ENCODE assay signal across 8 mouse cellular contexts in genomic region chr3:88624951-88625350, GRCm38 (mm10). TPM values are rescaled to one million over a fixed set of nuclear protein-coding genes. Genes with fewer than 3 reads are reported as not detected.
DNase-seq lines count a peak whose midpoint lies in the region; ATAC-seq and TF ChIP-seq lines count a peak whose summit lies in the region.

No protein-coding gene starts in this region.

- peak overlapping the region; percentile 82 for H3K4me3 ChIP-seq in forebrain, embryonic 10.5 days
- H3K4me3 ChIP-seq in intestine, embryonic 15.5 days (replicated peaks) = no peak overlapping the region
- peak overlapping the region; percentile 8; the same call in 1 of the 2 replicates for H3K4me3 ChIP-seq in olfactory bulb, adult 2 months (ENCODE audit: insufficient read depth, low read depth, low read length)

- DNase-seq in cerebellum, postnatal 25 days = peak; percentile 36 to 43
- DNase-seq in cerebellum, postnatal 36 days = no peak
- peak; percentile 72 for DNase-seq in 3134 (ENCODE audit: extremely low read depth, insufficient read length, low spot score)
- no peak for DNase-seq in forebrain, embryonic 10.5 days (ENCODE audit: extremely low spot score, low spot score)
- no peak for DNase-seq in natural killer cell, adult 2 months (ENCODE audit: low spot score in 2 of 2)
- DNase-seq in testis, postnatal 10 days (ENCODE audit: low spot score) = no peak

- H3K36me3 ChIP-seq in forebrain, embryonic 10.5 days (replicated peaks) = peaks cover 56% of the 10 kb centered on the region
- H3K36me3 ChIP-seq in intestine, embryonic 15.5 days = peaks cover 9% of the 10 kb centered on the region

- no peak for TF ChIP-seq CTCF in olfactory bulb, adult 2 months (IDR thresholded peaks at IDR 0.05; ENCODE audit: insufficient read depth, low read depth, low read length)

- 73% methylated on average over 2 of the region's 2 CpGs for WGBS in forebrain, embryonic 10.5 days
- 36% methylated on average over 2 of the region's 2 CpGs for WGBS in intestine, embryonic 15.5 days
- WGBS in olfactory bulb, adult 2 months = 6% methylated on average over 2 of the region's 2 CpGs

- peak overlapping the region; percentile 99 for H3K27ac ChIP-seq in forebrain, embryonic 10.5 days
- H3K27ac ChIP-seq in intestine, embryonic 15.5 days = peak overlapping the region; percentile 95
- peak overlapping the region; percentile 97 for H3K27ac ChIP-seq in olfactory bulb, adult 2 months (ENCODE audit: insufficient read depth, low read depth, low read length)

- H3K9ac ChIP-seq in intestine, embryonic 15.5 days = peak overlapping the region; percentile 15; the same call in 1 of the 2 replicates

- H3K9me3 ChIP-seq in forebrain, embryonic 10.5 days = no peaks in the 10 kb centered on the region
- H3K9me3 ChIP-seq in intestine, embryonic 15.5 days = no peaks in the 10 kb centered on the region

- no peak for ATAC-seq in intestine, embryonic 15.5 days

- TF ChIP-seq POLR2A in olfactory bulb, adult 2 months (IDR thresholded peaks at IDR 0.05; ENCODE audit: insufficient read depth, low read depth, low read length) = no peak

- peaks cover 82% of the 10 kb centered on the region for H3K4me1 ChIP-seq in forebrain, embryonic 10.5 days
- H3K4me1 ChIP-seq in intestine, embryonic 15.5 days (replicated peaks) = peaks cover 36% of the 10 kb centered on the region
- H3K4me1 ChIP-seq in olfactory bulb, adult 2 months (ENCODE audit: control insufficient read depth, insufficient read depth, low read length) = peaks cover 53% of the 10 kb centered on the region

- H3K4me2 ChIP-seq in intestine, embryonic 15.5 days (replicated peaks) = peak overlapping the region; percentile 79

- H3K27me3 ChIP-seq in forebrain, embryonic 10.5 days (ENCODE audit: poor library complexity, severe bottlenecking) = no peaks in the 10 kb centered on the region
- H3K27me3 ChIP-seq in intestine, embryonic 15.5 days (replicated peaks) = no peaks in the 10 kb centered on the region

RNA-seq across cellular contexts. Expression of gene Arhgef2, which starts 19.2 kb away (rescaled TPM):
- polyA plus RNA-seq in forebrain, embryonic 10.5 days (2016; fragmentation: Nextera tagmentation; extraction: Ambion mirVana) = 79.3 and 92.6 TPM in 2 replicates
- polyA plus RNA-seq in intestine, embryonic 15.5 days (2015; fragmentation: Nextera tagmentation; extraction: Ambion mirVana) = 60.4 and 61.2 TPM in 2 replicates
- polyA plus RNA-seq in olfactory bulb, adult 2 months (2012; ENCODE audit: insufficient read depth, insufficient read length, low replicate concordance, missing spikeins) = not detected in 2 replicates

RNA-seq across cellular contexts. Expression of gene Rxfp4, which starts 28.0 kb away (rescaled TPM):
- not detected in 2 replicates for polyA plus RNA-seq in forebrain, embryonic 10.5 days (2016; fragmentation: Nextera tagmentation; extraction: Ambion mirVana)
- not detected in 2 replicates for polyA plus RNA-seq in intestine, embryonic 15.5 days (2015; fragmentation: Nextera tagmentation; extraction: Ambion mirVana)
- not detected in 2 replicates for polyA plus RNA-seq in olfactory bulb, adult 2 months (2012; ENCODE audit: insufficient read depth, insufficient read length, low replicate concordance, missing spikeins)

RNA-seq across cellular contexts. Expression of gene Ssr2, which starts 49.3 kb away (rescaled TPM):
- polyA plus RNA-seq in forebrain, embryonic 10.5 days (2016; fragmentation: Nextera tagmentation; extraction: Ambion mirVana) = 174 and 188 TPM in 2 replicates
- polyA plus RNA-seq in intestine, embryonic 15.5 days (2015; fragmentation: Nextera tagmentation; extraction: Ambion mirVana) = 338 and 390 TPM in 2 replicates
- polyA plus RNA-seq in olfactory bulb, adult 2 months (2012; ENCODE audit: insufficient read depth, insufficient read length, low replicate concordance, missing spikeins) = not detected in 2 replicates

Comparison
In these comparisons a context has a peak if more than half of its experiments do, and no peak if none do; other contexts are left out.
1. DNase-seq: peak in cerebellum, postnatal 25 days (2 of 2) and 3134 (single experiment); none in cerebellum, postnatal 36 days (0 of 2), forebrain, embryonic 10.5 days (single experiment), natural killer cell, adult 2 months (0 of 2) and testis, postnatal 10 days (single experiment).
2. Peak in every context shown above with its lines, with median percentiles within 50 percentile points of each other: H3K27ac ChIP-seq.